Mouse (Mus musculus) T-cell, adult 66 days (primary cell): ENCODE data around the gene Map2k5. TPM values are rescaled to one million over a fixed set of nuclear protein-coding genes. Genes with fewer than 3 reads are reported as not detected.

Experiments
- total RNA-seq, 2 experiments: library from RNA; stranded (reverse); gene quantifications; 3 replicates in 1 of 2; 4 replicates in 1 of 2; pipeline ENCODE4 v1.2.4; 2023

Gene Map2k5
- total RNA-seq = 10 to 100 TPM; 49.1 to 49.8 TPM

DNA sequence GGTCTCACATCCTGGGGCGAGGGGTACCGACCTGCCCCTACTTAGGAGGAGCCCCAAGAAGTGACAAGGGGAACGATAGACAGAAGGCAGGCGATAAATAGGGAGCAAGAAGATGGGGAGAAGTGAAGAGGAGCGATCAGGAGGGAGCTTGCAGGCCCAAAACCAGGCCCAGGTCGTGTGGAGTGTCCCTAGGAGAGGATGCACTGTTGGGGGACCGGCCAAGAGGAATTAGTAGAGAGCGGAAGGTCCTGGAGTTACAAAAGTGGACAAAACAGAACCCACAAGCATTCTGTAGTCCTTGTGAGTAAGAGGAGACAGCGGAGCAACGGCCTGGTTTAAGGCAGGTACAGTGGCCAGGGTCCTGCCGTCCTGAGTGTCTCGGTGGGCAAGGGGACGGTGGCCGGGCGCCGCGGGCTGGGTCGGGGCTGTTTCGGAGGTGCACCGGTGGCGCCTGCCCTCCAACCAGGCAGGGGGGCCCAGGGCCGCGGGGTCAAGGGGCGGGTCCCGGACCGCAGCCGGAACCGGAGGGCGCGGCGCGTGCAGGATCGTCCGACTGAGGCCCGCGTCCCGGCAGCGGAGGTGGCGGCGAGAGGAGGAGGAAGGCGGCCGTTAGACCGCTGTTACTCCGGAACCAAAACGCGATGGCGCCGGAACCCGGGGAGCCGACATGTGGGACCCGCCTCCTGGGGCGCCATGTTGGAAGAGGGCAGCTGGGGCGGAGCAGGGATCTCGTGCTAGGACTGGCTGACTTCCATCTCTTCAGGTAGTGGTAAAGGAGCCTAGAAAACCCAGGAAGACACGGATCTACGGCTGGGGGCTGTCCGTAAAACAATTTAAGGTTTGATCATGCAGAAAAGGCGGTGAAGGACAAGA is at the start of gene Map2k5:
TSS of gene Map2k5 (minus strand) at position 633 of the 873 bp plus-strand sequence.

GRCm38 (mm10) chr9:63398611-63399462 is 21.1 kb upstream of the Map2k5 start, which contains the start of gene 2300009A05Rik:
Gene 2300009A05Rik (minus strand): TSS chr9:63399246.

GRCm38 (mm10) chr9:63148410-63149371 is 229.0 kb downstream of the Map2k5 start, which contains the start of gene Skor1:
Gene Skor1 (minus strand): TSS chr9:63148961.

Other genes with a start within 250 kb of the Map2k5 start
- gene Skor1, start 228.9 kb downstream of the Map2k5 start, total RNA-seq = under 1 TPM; 0.15 to 0.92 TPM
- gene 2300009A05Rik, start 21.3 kb upstream of the Map2k5 start, total RNA-seq = 10 to 100 TPM; 24.8 to 26.4 TPM
- gene Iqch, start 224.6 kb upstream of the Map2k5 start, total RNA-seq = not detected
- 10 to 100 TPM; 23.9 to 32.0 TPM for gene Aagab, start 224.8 kb upstream of the Map2k5 start, total RNA-seq